Mouse (Mus musculus) kidney, postnatal 4 days (tissue): ENCODE data around the gene Fam240b.

ENCODE experiments used
- DNase-seq, 2 experiments: peaks; one replicate each; pipeline ENCODE4 v3.0.0; 2021; ENCODE audit warnings: mixed read lengths in 2 of 2

Fam240b gene

DNA sequence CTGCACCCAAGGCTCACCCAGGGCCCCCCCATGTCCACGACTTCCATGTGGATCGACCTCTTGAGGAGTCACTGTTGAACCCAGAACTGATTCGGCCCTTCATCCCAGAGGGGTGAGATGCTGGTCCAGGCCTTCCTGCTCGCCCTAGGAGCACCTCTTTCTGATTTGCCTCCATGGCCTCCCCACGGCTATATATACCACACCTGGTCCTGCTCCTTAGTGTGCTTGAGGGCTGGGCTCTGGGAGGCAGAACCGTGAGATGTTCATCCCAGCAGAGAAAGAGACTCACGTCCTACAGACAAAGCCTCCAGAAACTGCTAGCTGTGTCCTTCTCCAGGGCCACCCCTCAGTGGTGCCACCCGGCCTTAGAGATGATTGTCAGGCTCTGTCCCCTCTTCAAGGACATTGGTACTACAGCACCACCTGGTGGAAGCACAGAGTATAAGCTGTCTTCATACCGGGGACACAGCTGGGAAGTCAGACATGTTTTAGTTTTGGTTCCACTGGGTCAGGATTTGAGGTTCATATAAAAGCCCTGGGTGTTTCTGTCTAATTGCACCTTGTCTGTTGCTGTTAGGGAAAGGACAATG is 58.6 kb downstream of the Fam240b start:
- DNase-seq = peak; percentile 72 to 80

DNA sequence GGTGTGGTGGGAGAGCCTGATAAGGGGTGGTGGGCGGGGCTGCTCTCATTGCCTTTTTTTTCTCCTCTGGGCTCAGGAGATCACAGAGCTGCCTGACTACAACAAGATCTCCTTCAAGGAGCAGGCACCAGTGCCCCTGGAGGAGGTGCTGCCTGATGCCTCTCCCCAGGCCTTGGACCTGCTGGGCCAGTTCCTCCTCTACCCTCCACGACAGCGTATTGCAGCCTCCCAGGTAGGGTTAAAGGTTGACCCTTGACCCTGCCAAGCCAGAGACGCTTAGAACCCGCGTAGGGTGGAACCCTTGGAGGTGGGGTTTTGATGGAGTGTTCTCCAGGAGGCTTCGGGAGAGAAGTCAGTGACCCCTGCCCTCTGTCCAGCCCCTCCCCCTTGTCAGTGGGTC is 59.8 kb downstream of the Fam240b start:
- no peak for DNase-seq

DNA sequence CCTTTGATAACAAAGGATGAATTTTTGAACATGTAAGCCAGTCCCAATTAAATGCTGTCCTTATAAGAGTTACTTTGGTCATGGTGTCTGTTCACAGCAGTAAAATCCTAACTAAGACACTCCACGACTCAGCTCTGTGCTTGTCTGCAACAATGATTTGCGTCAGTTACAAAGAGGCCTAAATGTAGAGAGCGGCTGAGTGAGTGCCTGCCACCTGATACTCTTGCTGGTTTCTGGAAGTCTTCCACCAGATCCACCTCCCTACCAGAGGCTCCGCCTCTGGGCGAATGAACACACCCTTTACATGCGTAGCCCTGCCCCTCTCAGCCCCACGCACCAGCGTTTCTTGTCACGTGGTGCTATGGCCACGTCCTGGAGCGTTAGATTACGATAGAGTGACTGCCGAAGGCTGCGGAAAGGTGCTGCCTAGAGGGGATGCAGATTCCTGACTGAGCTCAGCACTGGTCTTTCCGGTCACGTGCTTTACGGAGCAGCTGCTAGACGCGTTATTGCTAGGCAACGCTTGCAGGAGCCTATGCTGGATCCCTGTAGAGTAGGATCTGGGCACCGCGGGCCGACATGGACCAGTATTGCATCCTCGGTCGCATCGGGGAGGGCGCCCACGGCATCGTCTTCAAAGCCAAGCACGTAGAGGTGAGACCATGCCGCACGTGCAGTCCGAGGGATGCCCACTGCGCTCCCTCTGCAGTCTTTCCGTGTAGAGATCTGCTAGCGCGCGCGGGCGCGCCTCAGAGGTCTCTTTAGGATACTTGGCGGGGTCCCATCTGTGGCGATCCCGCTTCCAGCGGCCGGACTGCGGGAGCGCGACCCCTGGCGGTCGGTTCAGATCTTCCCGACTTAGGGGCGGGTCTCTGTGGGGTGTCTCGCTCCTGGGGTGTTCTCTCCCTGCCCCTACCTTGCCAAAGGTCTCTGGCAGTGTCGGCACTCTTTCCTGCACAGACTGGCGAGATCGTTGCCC is 65.3 kb downstream of the Fam240b start, which contains the start of gene Cdk20:
Gene Cdk20 (plus strand): TSS at position 298 of the 979 bp plus-strand sequence.
- DNase-seq = peak; percentile 90 to 94
